Mouse (Mus musculus): ENCODE results near the gene Cst7.

Gene Cst7

DNA sequence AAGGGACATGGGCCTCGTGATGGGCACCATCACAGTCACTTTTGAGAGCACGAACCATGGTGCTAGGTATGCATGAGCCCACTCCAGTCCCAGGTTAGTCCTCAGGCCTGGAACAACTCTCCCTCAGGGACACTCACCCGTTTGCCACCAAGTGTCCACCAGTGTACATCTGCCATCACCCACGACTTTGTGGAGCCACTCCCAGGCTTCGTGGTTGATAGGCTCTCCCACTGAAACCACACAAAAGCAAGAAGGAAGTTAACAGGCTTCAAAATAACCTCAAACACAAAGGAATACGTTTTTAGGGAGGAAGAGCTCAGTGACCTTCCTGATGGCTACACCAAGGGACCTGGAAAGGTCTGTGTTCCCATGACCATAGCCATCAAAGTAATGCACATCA lies 56.9 kb downstream of the Cst7 start:
- DNase-seq (ENCODE audit: low spot score): no peak
